Mouse (Mus musculus) ovary, adult 2 months (tissue): ENCODE data around the gene Cort. TPM values are rescaled to one million over a fixed set of nuclear protein-coding genes. Genes with fewer than 3 reads are reported as not detected.

Experiments
- polyA plus RNA-seq: library from polyadenylated mRNA; depleted of rRNA; stranded (reverse); fragments of >200 nt; gene quantifications from 2 replicates; pipeline ENCODE4 v1.2.3, GENCODE M21; 2012; rRNA removed

The Cort gene
- polyA plus RNA-seq = not detected in 2 replicates

DNA sequence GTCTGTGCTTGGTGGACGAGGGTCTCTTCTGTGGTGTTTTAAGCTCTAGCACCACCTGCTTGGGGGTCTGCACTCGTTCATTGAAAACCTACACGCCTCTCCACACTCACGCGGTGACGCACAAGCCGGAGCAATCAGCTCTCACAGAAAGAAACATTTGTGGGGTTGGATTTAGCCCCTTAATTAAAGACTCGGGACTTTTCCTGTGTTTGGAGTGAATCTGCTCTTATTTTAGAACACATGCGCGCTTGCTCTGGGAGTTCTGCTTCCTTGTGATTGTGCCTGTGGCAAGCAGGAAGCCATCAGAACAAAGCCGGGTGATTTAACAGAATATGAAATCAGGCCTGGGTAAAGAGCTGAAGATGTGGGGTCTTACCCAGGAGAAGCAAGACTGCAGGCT lies at the start of gene Cort:
Gene Cort (minus strand): TSS at position 101 of the 400 bp plus-strand sequence.

DNA sequence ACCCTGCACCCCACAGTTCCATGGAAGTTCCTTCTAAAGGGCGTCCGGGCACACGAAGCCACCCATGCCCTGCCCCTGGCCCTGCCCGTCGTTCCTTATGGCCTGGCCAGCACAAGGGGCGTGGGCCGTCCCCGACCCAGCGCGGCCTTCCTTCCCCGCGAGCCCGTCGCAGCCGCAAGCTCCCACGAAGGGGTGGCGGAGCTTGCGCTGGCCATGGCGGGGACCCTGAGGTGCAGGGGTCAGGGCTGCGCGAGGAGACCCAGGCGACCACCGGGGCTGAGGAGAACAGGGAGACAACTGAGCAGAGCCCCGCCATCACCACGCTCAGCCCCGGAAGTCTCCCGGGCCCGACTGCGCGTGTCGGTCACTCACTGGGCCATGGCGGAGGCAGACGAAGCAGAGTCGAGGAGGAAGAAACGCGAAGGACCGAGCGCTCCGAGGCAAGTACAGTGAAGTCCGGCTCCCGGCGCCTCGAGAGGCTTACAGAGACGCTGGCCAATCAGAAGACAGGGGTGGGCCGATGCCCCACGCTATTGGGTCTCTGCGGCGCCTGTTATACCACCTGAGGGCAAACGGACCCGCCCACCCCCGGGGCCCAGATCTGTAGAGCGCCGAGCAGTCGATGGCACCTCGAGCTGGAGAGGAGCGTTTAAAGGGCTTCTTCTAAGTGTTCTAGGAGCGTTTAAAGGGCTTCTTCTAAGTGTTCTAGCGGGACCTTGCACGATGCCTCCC lies 39.8 kb upstream of the Cort start, which contains the start of gene Pgd:
Gene Pgd (minus strand): TSS at position 557 of the 732 bp plus-strand sequence.

DNA sequence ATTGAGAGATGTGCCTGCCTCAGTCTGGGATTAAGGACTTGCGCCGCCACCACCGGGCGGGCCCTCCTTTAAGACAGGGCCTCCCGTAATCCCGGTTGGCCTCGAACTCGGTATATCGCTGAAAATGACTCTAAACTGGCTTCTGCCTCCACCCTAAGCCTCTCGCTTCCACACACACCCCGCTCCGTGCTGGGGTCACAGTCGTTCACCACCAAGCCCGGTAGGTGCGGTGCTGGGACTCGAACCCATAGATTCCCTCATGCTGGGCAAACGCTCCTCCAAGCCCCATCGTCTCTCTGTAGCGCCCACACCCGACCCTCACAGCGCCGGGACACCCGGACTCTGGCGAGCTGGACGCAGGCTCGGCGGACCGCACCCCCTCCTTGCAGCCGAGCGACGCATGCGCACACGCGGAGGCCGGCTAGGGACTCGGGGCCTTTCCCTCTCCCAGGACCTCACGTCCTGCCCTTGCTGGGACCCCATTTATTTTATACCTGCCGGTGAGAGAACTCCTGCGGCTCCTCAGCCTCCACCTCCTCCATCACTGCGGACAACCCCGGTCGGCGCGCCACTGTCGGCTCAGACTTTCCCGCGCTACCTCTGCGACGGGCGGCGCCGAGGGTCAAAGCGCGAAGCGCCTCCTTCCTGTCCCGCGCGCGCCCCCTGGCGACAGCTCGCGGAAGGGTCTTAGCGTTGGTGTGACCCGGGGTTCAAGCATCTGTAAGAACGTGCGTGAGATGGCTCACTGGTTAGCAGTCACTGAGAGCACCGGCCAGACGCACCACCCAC lies 10.6 kb upstream of the Cort start, which contains the start of gene Cenps:
Gene Cenps (minus strand): TSS at position 648 of the 789 bp plus-strand sequence.

DNA sequence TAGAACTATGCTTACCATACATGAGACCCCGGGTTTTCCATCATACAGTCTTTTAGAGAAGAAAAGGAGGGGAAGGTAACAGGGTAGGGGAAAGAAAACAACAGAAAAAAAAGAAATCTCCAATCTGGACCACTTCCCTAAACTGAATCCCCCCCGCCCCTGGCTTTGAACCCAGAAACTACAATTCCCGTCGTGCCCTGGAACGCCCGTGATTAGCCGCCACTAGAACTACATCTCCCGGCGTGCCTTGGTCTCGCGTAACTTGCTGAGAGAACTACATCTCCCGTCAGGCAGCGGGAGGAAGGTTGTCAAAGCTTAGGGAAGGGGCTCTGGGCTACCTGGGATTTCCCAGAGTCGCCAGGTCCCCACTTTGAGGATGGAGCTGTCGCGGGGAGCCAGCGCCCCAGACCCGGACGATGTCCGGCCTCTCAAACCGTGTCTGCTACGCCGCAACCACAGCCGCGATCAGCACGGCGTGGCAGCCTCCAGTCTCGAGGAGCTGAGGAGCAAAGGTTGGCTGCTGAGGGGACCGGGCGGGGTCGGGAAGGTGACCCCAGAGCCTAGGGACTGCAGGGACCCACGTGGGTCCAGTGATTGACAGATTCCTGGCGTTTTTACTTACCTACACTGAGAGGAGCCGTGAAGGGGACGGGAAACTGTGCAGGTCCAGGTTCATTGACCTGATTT lies 22.5 kb downstream of the Cort start, which contains the start of gene Dffa:
Gene Dffa (plus strand): TSS at position 272 of the 687 bp plus-strand sequence.

DNA sequence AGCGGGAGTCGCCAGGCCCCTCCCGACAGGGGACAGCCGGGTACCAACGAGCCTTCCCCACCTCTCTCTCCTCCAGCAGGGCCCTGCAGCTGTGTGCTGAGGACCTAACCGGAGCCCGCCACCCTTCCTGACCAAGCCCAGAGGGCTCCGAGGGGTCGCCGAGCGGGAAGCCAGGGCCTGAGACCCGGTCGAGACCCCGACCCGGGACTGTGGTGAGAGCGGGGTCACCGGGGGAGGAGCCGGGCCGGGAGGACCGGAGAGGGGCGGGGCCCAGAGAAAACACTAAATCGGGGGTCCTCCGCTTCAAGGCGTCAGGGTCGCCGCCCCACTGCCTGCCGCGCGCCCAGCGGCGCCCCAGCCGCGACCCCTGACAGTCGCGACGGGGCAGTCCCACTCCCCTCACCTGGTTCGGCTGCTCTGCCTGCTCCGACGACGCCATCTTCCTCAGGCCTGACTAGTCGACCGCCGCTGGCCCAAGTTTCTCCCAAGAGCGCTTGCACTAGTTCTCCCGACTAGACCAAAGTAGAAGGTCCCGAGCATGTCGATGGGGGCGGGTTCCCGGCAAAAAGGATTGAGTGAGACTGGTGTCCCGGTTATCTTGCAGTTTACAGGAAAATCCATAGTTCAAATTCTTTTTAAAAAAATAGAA lies 27.1 kb downstream of the Cort start, which contains the start of gene Pex14:
Gene Pex14 (minus strand): TSS at position 508 of the 649 bp plus-strand sequence.

Other genes with a start within 250 kb of the Cort start
- 62.4 and 62.8 TPM in 2 replicates for gene Pex14, start 26.9 kb downstream of the Cort start, polyA plus RNA-seq
- gene Dffa, start 22.6 kb downstream of the Cort start, polyA plus RNA-seq = 13.2 and 15.3 TPM in 2 replicates
- gene Cenps, start 10.9 kb upstream of the Cort start, polyA plus RNA-seq = 3.8 and 6.6 TPM in 2 replicates
- 150 and 191 TPM in 2 replicates for gene Pgd, start 40.0 kb upstream of the Cort start, polyA plus RNA-seq
- gene Kif1b, start 180.9 kb upstream of the Cort start, polyA plus RNA-seq = 32.9 and 34.3 TPM in 2 replicates